Mouse (Mus musculus) liver, embryonic 14.5 days (tissue): ENCODE measurements around the gene Naa80.

Experiments used
- CTCF ChIP-seq: IDR thresholded peaks from 2 replicates; pipeline ENCODE4 v1.5.1; 2016; ENCODE audit warnings: antibody characterized with exemption, low read depth, control low read depth
- EP300 ChIP-seq: IDR thresholded peaks from 2 replicates; pipeline ENCODE4 v1.6.1; 2016; ENCODE audit warnings: antibody characterized with exemption, low read depth

DNA sequence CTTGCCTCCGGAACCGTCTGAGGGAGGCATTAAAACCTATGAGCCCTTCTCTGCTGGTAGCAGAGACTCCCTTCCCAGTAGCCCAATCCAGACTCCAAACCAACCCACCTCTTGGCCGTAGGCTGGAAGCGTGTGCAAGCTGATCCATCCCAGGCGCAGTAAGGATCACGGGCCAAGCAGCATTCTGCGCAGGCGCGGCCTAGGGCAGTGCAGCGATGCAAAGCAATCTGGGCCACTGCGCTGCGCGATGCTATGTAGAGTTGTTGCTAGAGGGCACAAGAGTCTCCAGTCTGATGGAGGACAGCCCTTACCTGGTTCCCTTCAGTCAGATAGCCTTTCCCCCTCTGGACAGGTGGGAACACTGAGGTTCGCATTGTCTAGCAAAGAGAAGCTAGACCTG, 21.2 kb downstream of the Naa80 start:
- TF ChIP-seq CTCF: no peak
- no peak for TF ChIP-seq EP300
